Mouse (Mus musculus): Measurements from ENCODE around the gene Gm10486.
"Not testable (repeated sequence)": the region's sequence is repeated elsewhere in the genome, so short reads cannot be mapped to it uniquely, and the experiment has no call there.

Gene Gm10486

DNA sequence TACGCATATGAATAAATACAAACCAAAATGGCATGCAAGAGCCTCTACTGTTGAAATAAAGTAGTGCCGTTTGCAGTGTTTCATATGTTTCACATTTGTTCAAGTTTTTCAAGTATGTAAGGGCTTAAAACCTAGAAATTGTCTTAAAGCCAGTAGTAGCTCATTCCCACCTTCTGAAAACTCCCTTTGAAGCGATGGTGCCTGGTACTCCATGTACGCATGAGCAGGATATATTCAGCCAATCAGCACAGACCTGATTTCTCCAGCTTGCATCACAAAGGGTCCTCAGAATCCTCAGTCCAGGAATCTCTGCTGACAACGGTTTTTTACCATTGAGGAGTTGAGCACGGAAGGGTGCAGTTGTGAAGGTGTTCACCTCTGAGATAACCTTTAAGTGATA is at the start of gene Gm10486:
Gene Gm10486 (plus strand): TSS at position 301 of the 400 bp plus-strand sequence.
- not testable (repeated sequence) for DNase-seq (ENCODE audit: low spot score)

Measured in ovary, adult 18-20 months (tissue).